Mouse (Mus musculus): ENCODE results near the gene Ier3. TPM values are rescaled to one million over a fixed set of nuclear protein-coding genes. Genes with fewer than 3 reads are reported as not detected.

Ier3 gene
- total RNA-seq, 1 experiment = 32.3 TPM

DNA sequence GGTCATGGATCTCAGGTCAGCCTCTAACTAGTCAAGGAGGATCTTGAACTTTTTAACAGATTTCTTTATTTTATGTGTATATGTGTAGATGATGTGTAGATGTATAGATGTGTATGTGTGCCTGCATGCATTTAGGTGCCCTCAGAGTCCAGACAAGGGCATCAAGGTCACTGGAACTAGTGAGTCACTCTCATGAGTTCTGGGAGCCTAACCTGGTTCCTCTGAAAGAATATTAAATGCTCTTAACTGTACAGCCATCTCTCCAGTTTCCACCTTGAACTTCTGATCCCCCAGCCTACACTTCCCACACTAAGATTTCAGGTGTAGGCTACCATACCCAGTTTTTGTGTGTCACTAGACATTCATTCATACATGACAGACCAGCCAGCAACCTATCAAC lies 34.0 kb upstream of the Ier3 start:
- TF ChIP-seq ZNF384 (IDR thresholded peaks at IDR 0.05; ENCODE audit: low read depth, low read length) (no peak), HCFC1 (IDR thresholded peaks at IDR 0.05; ENCODE audit: borderline replicate concordance, insufficient read depth, low read length) (no peak), MAFK (IDR thresholded peaks at IDR 0.05; ENCODE audit: insufficient read depth, low read depth, low read length) (no peak), ZC3H11A (IDR thresholded peaks at IDR 0.05; ENCODE audit: borderline replicate concordance, low read depth, low read length) (no peak), CHD2 (IDR thresholded peaks at IDR 0.05; ENCODE audit: low read depth, low read length) (no peak)
- in situ Hi-C loops (cut with MboI; ENCODE audit: low sequenced_read_pairs in 2 of 2, unreplicated experiment in 2 of 2) = no loop called here
- H3K36me3 ChIP-seq (ENCODE audit: control insufficient read depth, insufficient read depth, low read length, poor library complexity, severe bottlenecking) = no peaks in the 10 kb centered on the region

DNA sequence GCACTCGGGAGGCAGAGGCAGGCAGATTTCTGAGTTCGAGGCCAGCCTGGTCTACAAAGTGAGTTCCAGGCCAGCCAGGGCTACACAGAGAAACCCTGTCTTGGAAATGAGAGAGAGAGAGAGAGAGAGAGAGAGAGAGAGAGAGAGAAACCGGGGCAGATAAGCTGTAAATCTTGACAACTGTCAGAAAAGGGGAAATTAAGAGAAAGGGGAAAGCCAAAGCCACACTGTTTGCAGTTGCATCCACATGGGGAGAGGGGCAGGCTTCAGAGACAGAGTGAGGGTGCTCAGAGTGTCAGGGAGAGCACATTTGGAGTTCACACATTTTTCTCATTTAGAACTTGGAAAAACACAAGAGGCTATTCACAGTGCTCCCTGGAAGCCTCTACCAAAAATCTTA lies 33.5 kb upstream of the Ier3 start:
- Histone ChIP-seq H3K27ac (ENCODE audit: insufficient read depth, low read depth, low read length, poor library complexity, severe bottlenecking) (no peak overlapping the region), H3K4me3 (ENCODE audit: insufficient read depth in 1 of 2, low read depth in 1 of 2, low read length in 2 of 2, poor library complexity in 1 of 2, severe bottlenecking in 1 of 2) (no peak overlapping the region), H3K36me3 (ENCODE audit: control insufficient read depth, insufficient read depth, low read length, poor library complexity, severe bottlenecking) (no peaks in the 10 kb centered on the region), H3K9me3 (ENCODE audit: control insufficient read depth, insufficient read depth, low read depth, low read length) (no peaks in the 10 kb centered on the region), H3K4me1 (ENCODE audit: control insufficient read depth in 2 of 2, insufficient read depth in 2 of 2, low read length in 2 of 2, poor library complexity in 1 of 2) (no peaks in the 10 kb centered on the region), H3K9ac (ENCODE audit: insufficient read depth, low read depth, low read length, poor library complexity, severe bottlenecking) (no peak overlapping the region)
- no peak for TF ChIP-seq CHD2 (IDR thresholded peaks at IDR 0.05; ENCODE audit: low read depth, low read length)
- TF ChIP-seq ZNF384 (IDR thresholded peaks at IDR 0.05; ENCODE audit: low read depth, low read length) = no peak
- no peak for TF ChIP-seq HCFC1 (IDR thresholded peaks at IDR 0.05; ENCODE audit: borderline replicate concordance, insufficient read depth, low read length)
- TF ChIP-seq ZC3H11A (IDR thresholded peaks at IDR 0.05; ENCODE audit: borderline replicate concordance, low read depth, low read length) = no peak
- TF ChIP-seq MAFK (IDR thresholded peaks at IDR 0.05; ENCODE audit: insufficient read depth, low read depth, low read length) = no peak
- in situ Hi-C loops (cut with MboI; ENCODE audit: low sequenced_read_pairs in 2 of 2, unreplicated experiment in 2 of 2) = no loop called here
- no peak for DNase-seq (ENCODE audit: low read depth, low spot score)

More for the DNA sequence above, 34.0 kb upstream of the Ier3 start:
- Histone ChIP-seq H3K4me3 (ENCODE audit: insufficient read depth in 1 of 2, low read depth in 1 of 2, low read length in 2 of 2, poor library complexity in 1 of 2, severe bottlenecking in 1 of 2) (no peak overlapping the region), H3K9me3 (ENCODE audit: control insufficient read depth, insufficient read depth, low read depth, low read length) (no peaks in the 10 kb centered on the region), H3K4me1 (ENCODE audit: control insufficient read depth in 2 of 2, insufficient read depth in 2 of 2, low read length in 2 of 2, poor library complexity in 1 of 2) (no peaks in the 10 kb centered on the region), H3K9ac (ENCODE audit: insufficient read depth, low read depth, low read length, poor library complexity, severe bottlenecking) (no peak overlapping the region), H3K27ac (ENCODE audit: insufficient read depth, low read depth, low read length, poor library complexity, severe bottlenecking) (no peak overlapping the region)
- DNase-seq (ENCODE audit: low read depth, low spot score) = no peak

DNA sequence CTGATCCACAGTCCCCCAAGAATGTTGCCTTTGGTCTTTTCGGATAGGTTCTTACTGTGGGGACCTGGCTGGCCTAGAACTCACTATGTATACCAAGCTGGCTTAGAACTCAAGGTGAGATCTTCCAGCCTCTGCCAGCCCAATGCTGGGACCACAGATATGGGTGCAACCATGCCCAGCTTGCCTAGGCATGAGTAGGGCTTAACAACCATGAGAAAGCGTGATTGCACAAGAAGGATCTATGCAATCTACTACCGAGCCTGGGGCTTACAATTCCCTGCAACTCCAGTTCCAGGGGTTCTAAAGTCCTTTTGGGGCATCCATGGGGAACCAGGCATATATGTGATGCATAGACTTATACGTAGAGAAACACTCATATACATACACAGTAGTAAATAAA lies 30.6 kb upstream of the Ier3 start:
- Histone ChIP-seq H3K27ac (ENCODE audit: insufficient read depth, low read depth, low read length, poor library complexity, severe bottlenecking) (no peak overlapping the region), H3K9me3 (ENCODE audit: control insufficient read depth, insufficient read depth, low read depth, low read length) (no peaks in the 10 kb centered on the region), H3K4me1 (ENCODE audit: control insufficient read depth in 2 of 2, insufficient read depth in 2 of 2, low read length in 2 of 2, poor library complexity in 1 of 2) (no peaks in the 10 kb centered on the region), H3K36me3 (ENCODE audit: control insufficient read depth, insufficient read depth, low read length, poor library complexity, severe bottlenecking) (no peaks in the 10 kb centered on the region), H3K9ac (ENCODE audit: insufficient read depth, low read depth, low read length, poor library complexity, severe bottlenecking) (no peak overlapping the region), H3K4me3 (ENCODE audit: insufficient read depth in 1 of 2, low read depth in 1 of 2, low read length in 2 of 2, poor library complexity in 1 of 2, severe bottlenecking in 1 of 2) (no peak overlapping the region)
- no peak for TF ChIP-seq CHD2 (IDR thresholded peaks at IDR 0.05; ENCODE audit: low read depth, low read length)
- DNase-seq (ENCODE audit: low read depth, low spot score) = no peak
- in situ Hi-C loops (cut with MboI; ENCODE audit: low sequenced_read_pairs in 2 of 2, unreplicated experiment in 2 of 2) = no loop called here

DNA sequence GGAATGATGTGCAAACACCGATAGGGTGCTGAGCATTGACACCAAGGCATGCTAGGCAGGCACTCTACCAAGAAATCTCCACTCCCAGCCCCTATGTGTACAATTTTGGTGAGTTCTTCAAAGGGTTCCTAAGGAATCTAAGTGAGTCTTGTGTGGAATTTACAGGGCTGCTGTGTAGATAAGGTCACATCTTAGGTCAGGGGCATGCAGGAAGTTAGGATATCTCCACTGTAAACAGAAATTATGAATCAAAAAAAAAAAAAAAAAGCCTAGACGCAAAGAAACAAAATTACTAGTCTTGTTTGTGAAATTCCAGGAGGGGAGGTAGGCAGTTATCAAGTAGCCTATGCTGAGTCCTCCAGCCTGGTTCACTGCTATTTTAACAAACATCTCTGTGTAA lies 28.6 kb upstream of the Ier3 start:
- no peak for DNase-seq (ENCODE audit: low read depth, low spot score)
- H3K4me3 ChIP-seq (ENCODE audit: insufficient read depth in 1 of 2, low read depth in 1 of 2, low read length in 2 of 2, poor library complexity in 1 of 2, severe bottlenecking in 1 of 2) = no peak overlapping the region
- H3K36me3 ChIP-seq (ENCODE audit: control insufficient read depth, insufficient read depth, low read length, poor library complexity, severe bottlenecking) = no peaks in the 10 kb centered on the region
- no peak overlapping the region for H3K9ac ChIP-seq (ENCODE audit: insufficient read depth, low read depth, low read length, poor library complexity, severe bottlenecking)
- H3K9me3 ChIP-seq (ENCODE audit: control insufficient read depth, insufficient read depth, low read depth, low read length) = no peaks in the 10 kb centered on the region
- TF ChIP-seq ZNF384 (IDR thresholded peaks at IDR 0.05; ENCODE audit: low read depth, low read length) = no peak
- TF ChIP-seq HCFC1 (IDR thresholded peaks at IDR 0.05; ENCODE audit: borderline replicate concordance, insufficient read depth, low read length) = no peak
- TF ChIP-seq ZC3H11A (IDR thresholded peaks at IDR 0.05; ENCODE audit: borderline replicate concordance, low read depth, low read length) = no peak
- TF ChIP-seq CHD2 (IDR thresholded peaks at IDR 0.05; ENCODE audit: low read depth, low read length) = no peak
- no peak for TF ChIP-seq MAFK (IDR thresholded peaks at IDR 0.05; ENCODE audit: insufficient read depth, low read depth, low read length)
- H3K4me1 ChIP-seq (ENCODE audit: control insufficient read depth in 2 of 2, insufficient read depth in 2 of 2, low read length in 2 of 2, poor library complexity in 1 of 2) = no peaks in the 10 kb centered on the region
- in situ Hi-C loops (cut with MboI; ENCODE audit: low sequenced_read_pairs in 2 of 2, unreplicated experiment in 2 of 2) = no loop called here
- no peak overlapping the region for H3K27ac ChIP-seq (ENCODE audit: insufficient read depth, low read depth, low read length, poor library complexity, severe bottlenecking)

DNA sequence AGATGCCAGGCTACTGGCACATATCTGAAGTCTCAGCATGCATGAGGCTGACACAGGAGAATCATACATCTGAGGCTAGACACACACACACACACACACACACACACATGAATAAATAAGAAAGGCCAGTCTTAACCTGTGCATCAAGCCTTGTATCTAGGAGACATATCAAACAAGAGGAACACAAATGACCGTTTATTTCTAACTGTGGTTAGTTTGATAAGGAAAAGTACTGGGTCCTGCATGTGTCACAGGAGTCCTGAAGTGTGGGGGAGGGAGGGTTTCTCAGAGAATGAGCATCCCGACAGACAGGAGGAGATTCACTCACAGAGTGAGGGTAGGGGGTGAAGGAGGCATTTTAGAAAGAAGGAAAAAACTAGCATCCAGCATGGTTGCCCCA lies 26.4 kb upstream of the Ier3 start:
- in situ Hi-C loops (cut with MboI; ENCODE audit: low sequenced_read_pairs in 2 of 2, unreplicated experiment in 2 of 2) = no loop called here
- Histone ChIP-seq H3K27ac (ENCODE audit: insufficient read depth, low read depth, low read length, poor library complexity, severe bottlenecking) (no peak overlapping the region), H3K9ac (ENCODE audit: insufficient read depth, low read depth, low read length, poor library complexity, severe bottlenecking) (no peak overlapping the region), H3K9me3 (ENCODE audit: control insufficient read depth, insufficient read depth, low read depth, low read length) (no peaks in the 10 kb centered on the region), H3K36me3 (ENCODE audit: control insufficient read depth, insufficient read depth, low read length, poor library complexity, severe bottlenecking) (no peaks in the 10 kb centered on the region), H3K4me1 (ENCODE audit: control insufficient read depth in 2 of 2, insufficient read depth in 2 of 2, low read length in 2 of 2, poor library complexity in 1 of 2) (no peaks in the 10 kb centered on the region), H3K4me3 (ENCODE audit: insufficient read depth in 1 of 2, low read depth in 1 of 2, low read length in 2 of 2, poor library complexity in 1 of 2, severe bottlenecking in 1 of 2) (no peak overlapping the region)
- no peak for DNase-seq (ENCODE audit: low read depth, low spot score)
- TF ChIP-seq MAFK (IDR thresholded peaks at IDR 0.05; ENCODE audit: insufficient read depth, low read depth, low read length) (no peak), ZNF384 (IDR thresholded peaks at IDR 0.05; ENCODE audit: low read depth, low read length) (no peak), HCFC1 (IDR thresholded peaks at IDR 0.05; ENCODE audit: borderline replicate concordance, insufficient read depth, low read length) (no peak), CHD2 (IDR thresholded peaks at IDR 0.05; ENCODE audit: low read depth, low read length) (no peak), ZC3H11A (IDR thresholded peaks at IDR 0.05; ENCODE audit: borderline replicate concordance, low read depth, low read length) (no peak)
